Mouse (Mus musculus) spleen, adult 2 months (tissue): ENCODE data around the gene Tln1. TPM values are rescaled to one million over a fixed set of nuclear protein-coding genes. Genes with fewer than 3 reads are reported as not detected.
A peak's percentile ranks its signal among the peaks of the same experiment; 100 is the strongest.

ENCODE experiments used
- DNase-seq, 2 experiments: peaks; one replicate each; pipeline versions ENCODE4 v3.0.0 to v3.0.0-alpha.2; 2012 to 2021; ENCODE audit warnings: low spot score in 2 of 2, low read depth in 1 of 2
- H3K27ac ChIP-seq: fragments of 200-500 bp; 2 replicates; pipeline ENCODE4 v1.5.1; 2012; ENCODE audit warnings: low read length, inconsistent platforms; ENCODE audit not compliant: insufficient read depth
- H3K27me3 ChIP-seq: fragments of 200-500 bp; 2 replicates; pipeline ENCODE4 v1.6.1; 2012; ENCODE audit warnings: mild to moderate bottlenecking, moderate library complexity, low read length, inconsistent platforms; ENCODE audit not compliant: control insufficient read depth, insufficient read depth
- H3K36me3 ChIP-seq: fragments of 200-500 bp; 2 replicates; pipeline ENCODE4 v1.6.1; 2012; ENCODE audit warnings: mild to moderate bottlenecking, low read length, inconsistent platforms; ENCODE audit not compliant: control insufficient read depth, insufficient read depth
- H3K4me1 ChIP-seq: fragments of 200-500 bp; 2 replicates; pipeline ENCODE4 v1.6.1; 2011; ENCODE audit warnings: inconsistent platforms; ENCODE audit not compliant: control insufficient read depth, insufficient read depth, insufficient read length
- H3K4me3 ChIP-seq: fragments of 200-500 bp; 2 replicates; pipeline ENCODE4 v1.5.1; 2011; ENCODE audit warnings: mild to moderate bottlenecking, inconsistent platforms; ENCODE audit not compliant: insufficient read depth, insufficient read length; ENCODE audit errors: extremely low read depth
- CTCF ChIP-seq: fragments of 200-500 bp; IDR thresholded peaks from 2 replicates; pipeline ENCODE4 v1.5.1; 2011; ENCODE audit warnings: mild to moderate bottlenecking, inconsistent platforms; ENCODE audit not compliant: insufficient read depth, insufficient read length, insufficient replicate concordance; ENCODE audit errors: extremely low read depth
- POLR2A ChIP-seq: fragments of 200-500 bp; IDR thresholded peaks from 2 replicates; pipeline ENCODE4 v1.6.1; 2011; ENCODE audit warnings: low read depth, low read length, inconsistent platforms
- WGBS: fragments of 180-500 bp; shearing (Covaris S2); methylation state at CpG from one replicate; pipeline ENCODE4 v1.1.7; 2018; 5-methylcytosine and 5-hydroxymethylcytosine counted together
- polyA plus RNA-seq: library from polyadenylated mRNA; depleted of rRNA; stranded (reverse); fragments of >200 nt; gene quantifications from 2 replicates; pipeline ENCODE4 v1.2.3, GENCODE M21; 2012

The Tln1 gene
- polyA plus RNA-seq, 1 experiment = 163 TPM

DNA sequence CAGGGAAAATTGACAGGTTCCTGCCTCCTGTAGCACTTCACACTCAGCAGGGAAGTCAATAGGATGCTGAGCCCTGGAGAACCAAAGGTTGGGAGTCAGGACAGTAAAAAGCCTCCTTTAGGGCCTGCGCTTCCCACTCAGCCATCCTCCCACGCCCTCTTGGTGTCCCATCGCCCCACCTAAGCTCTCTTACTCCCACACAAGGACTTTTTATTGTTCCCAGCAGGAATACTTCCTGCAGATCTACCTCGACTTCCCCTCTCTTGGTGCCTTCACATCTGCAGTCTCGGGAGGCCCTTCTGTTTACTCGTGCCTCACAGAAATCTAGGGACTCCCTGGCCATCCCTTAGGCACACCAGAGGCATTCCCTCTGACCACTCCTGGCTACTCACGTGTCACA is 20.9 kb upstream of the Tln1 start:
- H3K4me3 ChIP-seq = no peak overlapping the region
- no peak overlapping the region for H3K27ac ChIP-seq
- peaks cover 25% of the 10 kb centered on the region for H3K36me3 ChIP-seq
- 72% methylated on average over 7 of the region's 7 CpGs for WGBS
- H3K27me3 ChIP-seq = no peaks in the 10 kb centered on the region
- TF ChIP-seq CTCF (no peak), POLR2A (no peak)
- DNase-seq = no peak
- H3K4me1 ChIP-seq = peaks cover 2% of the 10 kb centered on the region; the same call in 1 of the 2 replicates

DNA sequence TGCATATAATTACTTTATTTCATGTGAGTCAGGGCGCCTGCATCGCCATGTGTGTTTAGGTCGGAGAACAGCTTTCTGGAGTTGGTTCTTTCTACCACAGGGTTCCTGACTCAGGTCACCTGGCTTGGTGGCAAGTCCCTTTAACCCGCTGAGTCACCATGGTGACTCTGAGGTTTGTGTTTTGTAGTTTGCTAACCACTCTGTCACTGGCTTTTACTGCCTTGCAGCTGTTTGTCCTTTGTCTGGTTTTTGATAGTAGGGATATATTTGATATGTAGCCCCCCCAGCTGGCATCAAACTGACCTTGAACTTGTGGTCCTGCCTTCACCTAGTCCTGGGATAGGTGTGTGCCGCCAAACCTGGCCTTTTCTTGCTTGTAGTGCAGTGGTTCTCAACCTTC is 19.8 kb upstream of the Tln1 start:
- H3K4me1 ChIP-seq = peaks cover 3% of the 10 kb centered on the region; the same call in 1 of the 2 replicates
- no peak overlapping the region for H3K27ac ChIP-seq
- no peak overlapping the region for H3K4me3 ChIP-seq
- no peaks in the 10 kb centered on the region for H3K27me3 ChIP-seq
- DNase-seq = no peak
- WGBS = 47% methylated on average over 5 of the region's 5 CpGs
- no peak for TF ChIP-seq POLR2A
- no peak for TF ChIP-seq CTCF
- H3K36me3 ChIP-seq = peaks cover 25% of the 10 kb centered on the region

DNA sequence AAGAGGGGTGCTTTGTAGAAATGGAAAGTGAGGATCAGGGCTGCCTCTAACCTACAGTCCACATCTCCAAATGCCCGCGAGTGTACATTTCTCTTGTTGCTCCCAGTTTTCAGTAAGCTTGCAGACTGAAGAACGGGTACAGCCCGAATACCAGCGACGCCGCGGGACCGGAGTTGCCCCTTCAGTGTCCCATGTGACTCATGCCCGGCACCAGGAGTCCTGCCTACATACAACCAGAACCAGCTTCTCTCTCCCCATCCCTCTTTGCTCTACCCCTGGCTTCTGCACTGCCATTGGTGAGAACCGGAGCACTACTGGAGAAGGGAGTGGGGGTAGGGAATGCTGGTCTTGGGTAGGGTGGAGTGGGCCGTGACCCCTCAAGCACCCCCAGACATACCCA is 18.9 kb upstream of the Tln1 start:
- Histone ChIP-seq H3K27me3 (no peaks in the 10 kb centered on the region), H3K27ac (no peak overlapping the region), H3K4me3 (no peak overlapping the region), H3K4me1 (peaks cover 10% of the 10 kb centered on the region; the same call in 1 of the 2 replicates), H3K36me3 (peaks cover 25% of the 10 kb centered on the region)
- TF ChIP-seq POLR2A (no peak), CTCF (no peak)
- 98% methylated on average over 12 of the region's 12 CpGs for WGBS
- DNase-seq = no peak

DNA sequence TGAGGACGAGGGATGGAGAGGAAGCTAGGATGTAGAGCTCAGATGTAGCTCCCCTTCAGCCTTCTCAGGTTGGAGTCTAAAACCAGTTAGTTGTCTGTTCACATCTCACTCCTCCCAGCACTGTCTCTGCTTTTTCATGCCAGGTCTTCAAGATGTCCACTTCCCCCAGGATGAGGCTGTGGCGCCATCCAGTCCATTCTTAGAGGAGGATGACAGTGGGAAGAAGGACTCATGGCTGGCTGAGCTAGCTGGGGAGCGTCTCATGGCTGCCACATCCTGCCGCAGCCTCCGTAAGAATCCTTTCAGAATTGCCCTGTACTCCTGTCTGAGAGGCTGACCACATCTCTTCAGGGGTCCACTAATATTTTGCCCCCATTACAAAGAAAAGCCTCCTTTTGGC is 18.2 kb upstream of the Tln1 start:
- DNase-seq = no peak
- Histone ChIP-seq H3K36me3 (peaks cover 25% of the 10 kb centered on the region), H3K27me3 (no peaks in the 10 kb centered on the region), H3K27ac (no peak overlapping the region), H3K4me1 (peaks cover 10% of the 10 kb centered on the region; the same call in 1 of the 2 replicates), H3K4me3 (no peak overlapping the region)
- WGBS = 95% methylated on average over 5 of the region's 5 CpGs
- TF ChIP-seq CTCF (no peak), POLR2A (no peak)

DNA sequence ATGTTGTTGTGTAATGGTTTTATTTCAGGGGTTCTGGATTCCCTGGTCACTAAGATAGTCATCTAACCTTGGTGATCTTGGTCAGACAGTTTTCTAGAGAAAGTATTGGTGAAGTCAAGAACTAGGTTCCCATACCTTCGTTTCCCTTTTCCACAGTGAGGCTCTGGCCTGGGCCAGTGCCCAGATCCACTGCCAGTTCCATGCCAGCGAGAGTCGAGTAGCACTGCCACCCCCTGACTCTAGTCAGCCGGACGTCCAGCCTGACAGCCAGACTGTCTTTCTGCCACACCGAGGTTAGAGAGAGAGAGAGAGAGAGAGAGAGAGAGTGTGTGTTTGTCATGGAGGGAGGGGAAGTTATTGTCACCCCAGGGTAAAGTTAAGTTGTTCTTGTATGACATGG is 17.2 kb upstream of the Tln1 start:
- H3K4me1 ChIP-seq = peaks cover 10% of the 10 kb centered on the region; the same call in 1 of the 2 replicates
- H3K4me3 ChIP-seq = peak overlapping the region; percentile 92; the same call in 1 of the 2 replicates
- H3K27ac ChIP-seq = no peak overlapping the region
- no peak for TF ChIP-seq POLR2A
- no peak for TF ChIP-seq CTCF
- peaks cover 25% of the 10 kb centered on the region for H3K36me3 ChIP-seq
- WGBS = 69% methylated on average over 6 of the region's 6 CpGs
- no peaks in the 10 kb centered on the region for H3K27me3 ChIP-seq
- DNase-seq = no peak

DNA sequence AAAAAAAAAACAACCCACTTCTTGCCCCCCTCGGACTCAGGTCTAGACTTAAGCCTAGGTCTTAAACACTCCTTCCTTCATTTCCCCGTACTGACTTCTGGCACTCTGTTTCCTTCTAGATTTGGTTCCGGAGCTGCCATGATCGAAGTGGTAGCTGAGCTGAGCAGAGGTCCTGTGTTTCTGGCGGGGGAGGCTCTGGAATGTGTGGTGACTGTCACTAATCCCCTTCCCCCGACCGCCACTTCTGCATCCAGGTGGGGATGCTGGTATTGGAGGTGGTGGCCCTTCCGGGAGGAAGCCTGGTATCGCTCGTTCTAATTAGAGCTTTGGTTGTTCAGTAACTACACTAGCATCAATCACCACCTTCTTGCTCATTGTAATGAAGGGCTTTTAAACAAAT is 16.8 kb upstream of the Tln1 start:
- 0 out of 2 replicates have a peak overlapping the region, but pooled peaks have one; percentile 93 for H3K27ac ChIP-seq
- H3K36me3 ChIP-seq = peaks cover 27% of the 10 kb centered on the region
- WGBS = 3% methylated on average over 10 of the region's 10 CpGs
- DNase-seq = no peak
- H3K27me3 ChIP-seq = no peaks in the 10 kb centered on the region
- TF ChIP-seq POLR2A (no peak), CTCF (no peak)
- H3K4me3 ChIP-seq = peak overlapping the region; percentile 92
- H3K4me1 ChIP-seq = peaks cover 10% of the 10 kb centered on the region; the same call in 1 of the 2 replicates

DNA sequence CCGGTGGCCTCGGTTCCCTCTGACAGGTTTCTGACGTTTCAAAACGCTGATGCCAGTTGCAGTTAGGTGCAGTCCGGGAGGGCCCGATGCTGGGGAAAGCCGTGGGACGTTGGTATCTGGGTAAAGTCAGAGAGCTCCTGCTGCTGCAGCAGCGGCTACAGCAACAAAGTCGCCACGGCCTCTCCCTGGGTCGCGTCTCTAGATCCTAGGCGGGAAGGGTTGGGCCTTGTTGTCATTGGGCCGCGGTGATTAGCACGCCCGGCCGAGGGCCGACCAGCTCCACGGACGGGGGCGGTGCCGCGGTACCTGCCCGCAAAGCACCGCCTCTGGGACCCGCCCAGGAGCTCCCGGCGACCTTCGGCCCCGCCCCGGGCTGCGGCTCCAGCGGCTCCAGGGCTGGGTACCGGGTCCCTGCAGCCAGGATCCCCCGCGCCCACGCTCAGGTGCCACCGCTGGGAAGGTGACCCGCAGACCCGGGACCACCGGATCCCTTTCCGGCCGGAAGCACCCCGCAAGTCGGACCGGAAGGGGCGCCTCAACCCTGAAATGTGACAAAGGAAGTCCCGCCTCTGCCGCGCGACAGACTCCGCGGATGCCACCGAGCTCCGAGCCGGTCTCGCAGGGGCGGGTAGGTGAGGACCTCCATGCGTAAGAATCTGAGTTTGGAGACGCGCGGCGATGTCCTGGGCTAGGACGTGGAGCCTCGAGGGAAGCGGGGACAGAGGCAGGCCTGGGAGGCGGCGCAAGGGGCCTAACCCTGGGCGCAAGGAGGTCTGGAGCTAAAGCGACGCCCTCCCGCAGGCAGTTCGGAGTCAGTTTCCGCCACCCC is 16.1 kb upstream of the Tln1 start, which contains the start of the genes Rgp1 and Gba2:
Gene Rgp1 (plus strand): TSS at position 340 of the 829 bp plus-strand sequence.
Gene Gba2 (minus strand): TSS at position 498 of the 829 bp plus-strand sequence.
- no peak for TF ChIP-seq CTCF
- TF ChIP-seq POLR2A = peak; percentile 73; the same call in 1 of the 2 replicates
- H3K36me3 ChIP-seq = peaks cover 22% of the 10 kb centered on the region
- no peaks in the 10 kb centered on the region for H3K27me3 ChIP-seq
- H3K4me1 ChIP-seq = peaks cover 10% of the 10 kb centered on the region; the same call in 1 of the 2 replicates
- WGBS = under 1% methylated on average over 74 of the region's 76 CpGs
- H3K4me3 ChIP-seq = peak within 1 kb of the TSS; percentile 92
- peak within 1 kb of the TSS; percentile 93 for H3K27ac ChIP-seq
- peak; percentile 53 to 82 for DNase-seq
